Mouse (Mus musculus) adrenal gland (tissue): Measurements from ENCODE around the gene Gtf3c6.

Experiments used
- intact Hi-C: fragments of 180-260 bp; cut with DNase I; formaldehyde crosslinking; loops from one replicate; pipeline ENCODE4 v1.15.1; 2025

Gtf3c6 gene

GRCm38 (mm10) chr10:40260305-40260704, 2.4 kb upstream of the Gtf3c6 start:
- intact Hi-C loops, result loop anchor here (10.0 kb wide), 1 partner anchor 84 kb away; no protein-coding TSS in a partner anchor

- intact Hi-C loops, result loop anchor here (2.0 to 5.0 kb wide), 2 partner anchors 43 to 265 kb away; partner anchors contain the start of gene Amd1
Observed at GRCm38 (mm10) chr10:40259542-40259941, 1.6 kb upstream of the Gtf3c6 start.

GRCm38 (mm10) chr10:40258976-40259375, 1.1 kb upstream of the Gtf3c6 start:
- intact Hi-C loops, result loop anchor here (2.0 to 5.0 kb wide), 2 partner anchors 43 to 266 kb away; partner anchors contain the start of gene Amd1

GRCm38 (mm10) chr10:40258401-40258966, 576 bp upstream of the Gtf3c6 start:
- intact Hi-C loops, result loop anchor here (2.0 to 5.0 kb wide), 2 partner anchors 44 to 266 kb away; partner anchors contain the start of gene Amd1

GRCm38 (mm10) chr10:40256716-40257115, 1.2 kb downstream of the Gtf3c6 start:
- intact Hi-C loops, result loop anchor here (5.0 kb wide), 1 partner anchor 46 kb away; the partner anchor contains the start of gene Amd1

GRCm38 (mm10) chr10:40250969-40251368, 6.9 kb downstream of the Gtf3c6 start:
- intact Hi-C loops, result no loop called here

GRCm38 (mm10) chr10:40249625-40250024, 8.3 kb downstream of the Gtf3c6 start:
- intact Hi-C loops, result no loop called here

- intact Hi-C loops, result no loop called here
Observed at GRCm38 (mm10) chr10:40247166-40247716, 10.7 kb downstream of the Gtf3c6 start.

GRCm38 (mm10) chr10:40246374-40247165, 11.3 kb downstream of the Gtf3c6 start, which contains the start of gene Rpf2:
Gene Rpf2 (minus strand): TSS chr10:40247036.
- intact Hi-C loops, result no loop called here

GRCm38 (mm10) chr10:40237826-40238225, 20.1 kb downstream of the Gtf3c6 start:
- intact Hi-C loops, result no loop called here

- intact Hi-C loops, result no loop called here
Observed at GRCm38 (mm10) chr10:40233241-40233640, 24.7 kb downstream of the Gtf3c6 start.

- intact Hi-C loops, result no loop called here
Observed at GRCm38 (mm10) chr10:40232442-40232841, 25.5 kb downstream of the Gtf3c6 start.

- intact Hi-C loops, result no loop called here
Observed at GRCm38 (mm10) chr10:40229725-40230124, 28.2 kb downstream of the Gtf3c6 start.

- intact Hi-C loops, result no loop called here
Observed at GRCm38 (mm10) chr10:40227660-40228303, 30.1 kb downstream of the Gtf3c6 start.

GRCm38 (mm10) chr10:40218874-40219273, 39.0 kb downstream of the Gtf3c6 start:
- intact Hi-C loops, result no loop called here

- intact Hi-C loops, result loop anchor here (1.0 to 5.0 kb wide), 2 partner anchors 75 to 160 kb away; no protein-coding TSS in a partner anchor
Observed at GRCm38 (mm10) chr10:40212443-40213169, 45.3 kb downstream of the Gtf3c6 start.
